Mouse (Mus musculus): ENCODE data around the gene Nyx. TPM values are rescaled to one million over a fixed set of nuclear protein-coding genes. Genes with fewer than 3 reads are reported as not detected.

Gene Nyx
- polyA plus RNA-seq (2015; fragmentation: Nextera tagmentation; extraction: Ambion mirVana), result 0.02 TPM in 1 of 2 replicates, not detected in the other

GRCm38 (mm10) chrX:13465810-13466209 lies at the start of gene Nyx:
Gene Nyx, plus strand, starts transcription at chrX:13466110.

Other genes with a start within 250 kb of the Nyx start
- 58.3 and 61.7 TPM in 2 replicates for gene Ddx3x, start 185.1 kb upstream of the Nyx start, polyA plus RNA-seq (2015; fragmentation: Nextera tagmentation; extraction: Ambion mirVana)
- 1.6 and 2.8 TPM in 2 replicates for gene Gpr34, start 166.0 kb downstream of the Nyx start, polyA plus RNA-seq (2015; fragmentation: Nextera tagmentation; extraction: Ambion mirVana)
- 0.18 and 0.24 TPM in 2 replicates for gene Gpr82, start 195.3 kb downstream of the Nyx start, polyA plus RNA-seq (2015; fragmentation: Nextera tagmentation; extraction: Ambion mirVana)

Measured in spleen, postnatal 0 days (tissue).